Mouse (Mus musculus) left cerebral cortex, adult 18-20 months (tissue): ENCODE measurements around the gene Aldh4a1. TPM values are rescaled to one million over a fixed set of nuclear protein-coding genes. Genes with fewer than 3 reads are reported as not detected.

Source experiments
- DNase-seq, 2 experiments: peaks; one replicate each; pipeline ENCODE4 v3.0.0; 2021 to 2022; ENCODE audit warnings: low spot score in 2 of 2, mixed read lengths in 1 of 2
- total RNA-seq, 2 experiments: library from RNA; stranded (reverse); gene quantifications; 2 replicates each; pipeline ENCODE4 v1.2.3; 2021

Aldh4a1 gene
- total RNA-seq, 2 experiments from 2014 or later: 17.6 to 19.1 TPM

DNA sequence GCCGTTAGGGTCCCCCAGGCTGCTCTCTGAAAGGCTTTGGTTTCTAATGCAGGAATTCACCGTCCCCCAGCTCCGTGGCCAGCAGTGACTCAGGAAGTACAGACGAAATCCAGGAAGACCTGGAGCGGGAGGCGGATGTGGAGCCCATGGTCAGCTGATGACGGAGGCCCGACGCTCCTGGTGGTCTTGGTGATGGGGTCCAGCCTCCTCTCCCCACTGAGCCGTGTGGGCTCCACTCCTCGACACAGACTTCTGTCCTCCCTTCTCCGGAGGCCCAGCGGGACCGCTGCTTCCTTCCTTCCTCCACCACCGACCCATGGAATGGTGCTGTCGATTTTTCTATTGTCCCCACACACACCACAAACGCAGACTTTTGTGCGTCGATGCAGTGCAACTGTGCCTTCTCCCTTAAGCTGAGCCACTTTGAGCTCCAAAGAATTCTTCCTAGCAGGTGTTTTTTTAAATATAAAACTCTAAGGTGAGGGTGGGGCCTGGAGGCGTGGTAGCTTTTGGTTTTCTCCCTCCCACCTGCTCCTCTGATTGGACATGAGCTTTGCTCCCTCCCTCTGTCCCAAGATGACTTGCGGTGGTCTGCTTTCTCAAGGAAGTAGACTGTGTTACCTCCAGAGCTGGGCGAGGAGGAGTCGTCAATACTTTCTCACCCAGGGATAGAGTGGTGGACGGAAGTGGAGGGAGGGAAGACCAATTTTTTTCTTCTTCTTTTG, 6.2 kb upstream of the Aldh4a1 start:
- no peak for DNase-seq

DNA sequence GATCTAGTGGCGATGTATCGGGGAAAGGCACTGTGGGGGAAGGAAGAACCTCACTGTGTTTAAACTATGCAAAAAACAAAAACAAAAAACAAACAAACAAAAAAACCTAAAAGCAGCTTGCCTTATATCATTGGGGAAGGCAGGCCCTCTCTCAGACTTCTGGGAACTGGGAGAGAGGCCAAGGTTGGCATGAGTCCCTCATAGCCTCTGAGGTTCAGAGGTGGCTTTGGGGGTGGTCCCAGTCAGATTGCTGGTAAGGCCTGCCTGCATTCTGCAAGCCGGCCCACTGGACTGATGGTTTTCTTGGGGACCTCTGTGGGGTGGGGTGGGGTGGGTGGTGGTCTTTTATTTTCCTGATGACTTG, 5.7 kb upstream of the Aldh4a1 start:
- no peak for DNase-seq

DNA sequence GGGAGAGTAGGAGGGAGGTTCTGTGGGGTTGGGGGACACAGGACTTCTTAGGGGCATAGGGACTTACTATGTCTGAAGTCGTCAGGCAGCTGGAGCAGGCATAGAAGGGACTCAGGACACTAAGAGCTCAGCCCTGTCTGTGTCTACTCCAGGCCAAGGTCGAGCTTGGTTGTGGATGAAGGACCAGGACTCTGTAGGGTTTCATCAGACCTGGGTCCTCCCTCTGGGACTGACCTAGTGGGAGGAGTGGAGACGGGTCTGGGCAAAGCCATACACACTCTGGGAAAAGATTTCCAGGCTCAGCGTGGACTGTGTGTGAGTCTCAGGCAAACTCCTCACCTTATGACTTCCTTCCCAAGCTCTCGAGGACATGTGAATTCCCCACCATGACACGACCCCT, 2.9 kb upstream of the Aldh4a1 start:
- DNase-seq: no peak

DNA sequence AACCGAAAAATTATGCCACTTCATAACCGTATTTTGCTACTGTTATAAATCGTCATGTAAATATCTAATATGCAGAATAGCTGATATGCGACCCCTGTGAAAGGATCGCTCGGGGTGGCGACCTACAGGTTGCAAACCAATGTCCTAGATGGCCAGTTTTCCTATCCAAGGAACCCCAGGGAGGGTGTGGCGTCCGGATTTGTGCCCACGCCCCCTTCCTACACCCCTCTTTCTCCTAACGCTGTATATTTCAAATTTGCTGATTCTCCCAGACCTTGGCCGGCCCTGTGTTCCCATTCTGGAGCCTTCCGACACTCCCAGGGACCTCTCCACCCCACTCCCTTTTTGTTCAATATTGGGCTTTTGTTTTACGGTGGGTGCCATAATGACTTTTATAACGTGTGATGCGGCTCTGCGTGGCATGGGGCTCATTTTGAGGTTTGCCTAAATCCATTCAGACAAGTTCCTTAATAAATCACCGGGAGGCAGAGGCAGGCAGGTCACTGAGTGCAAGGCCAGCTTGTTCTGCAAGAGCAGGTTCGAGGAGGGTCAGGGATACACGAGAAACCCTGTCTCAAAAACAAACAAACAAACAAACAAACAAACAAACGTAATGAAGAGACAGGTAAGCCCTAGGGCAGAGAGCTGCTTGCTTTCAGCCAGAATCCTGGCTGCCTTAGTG, 909 bp downstream of the Aldh4a1 start:
- DNase-seq: no peak

DNA sequence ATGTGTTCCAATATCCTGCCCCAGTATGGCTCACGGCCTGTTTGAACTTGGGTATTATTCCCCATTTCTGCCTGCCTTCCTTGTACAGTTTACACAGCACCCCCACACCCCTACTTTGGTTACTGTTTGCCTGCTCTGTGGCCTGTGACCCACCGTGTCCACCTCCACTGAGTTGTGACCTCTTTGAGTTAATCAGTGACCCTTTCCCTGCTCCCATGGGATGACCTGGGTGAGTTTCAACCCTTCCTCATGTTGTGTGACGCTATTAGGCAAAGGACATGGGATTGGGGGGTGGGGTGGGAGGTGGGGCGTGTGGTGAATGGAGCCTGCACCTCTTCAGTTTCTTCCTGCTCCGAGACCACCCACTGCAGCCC, 1.4 kb downstream of the Aldh4a1 start:
- no peak for DNase-seq

DNA sequence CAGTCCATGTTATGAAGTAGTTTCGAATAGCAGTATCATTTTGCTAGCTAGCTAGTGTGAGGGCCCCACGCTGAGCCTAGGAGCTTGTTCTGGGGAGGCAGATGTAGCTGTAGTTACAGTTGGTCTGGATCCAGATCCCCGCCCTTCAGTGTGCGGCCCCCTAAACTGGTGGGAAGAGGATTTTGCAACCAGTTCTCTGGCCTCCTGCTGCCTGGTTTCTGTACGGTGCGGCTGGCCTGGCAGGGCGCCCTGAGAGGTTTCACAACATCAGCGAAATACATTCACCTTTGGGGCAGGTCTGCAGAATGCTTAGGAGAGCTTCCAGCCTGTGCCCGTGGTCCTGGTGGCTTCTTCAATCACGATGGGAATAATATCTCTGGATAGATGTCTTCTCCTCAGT, 2.0 kb downstream of the Aldh4a1 start:
- DNase-seq: no peak

DNA sequence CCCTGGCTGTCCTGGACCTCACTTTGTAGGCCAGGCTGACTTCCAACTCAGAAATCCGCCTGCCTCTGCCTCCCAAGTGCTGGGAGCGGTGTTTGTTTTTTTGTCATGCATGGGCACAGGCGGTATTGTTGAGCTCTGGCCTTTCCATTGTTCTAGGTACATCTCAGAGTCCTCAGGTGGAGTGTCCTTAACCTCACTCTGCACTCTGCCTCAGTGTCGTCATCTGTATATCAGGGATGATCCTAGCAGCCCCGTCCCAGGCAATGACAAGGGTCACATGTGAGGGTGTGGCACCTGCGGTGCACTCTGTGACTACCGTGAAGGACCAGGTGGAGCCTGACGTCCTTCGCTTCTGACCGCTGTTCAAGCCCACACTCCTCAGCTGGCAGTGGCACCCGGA, 4.7 kb downstream of the Aldh4a1 start:
- no peak for DNase-seq

DNA sequence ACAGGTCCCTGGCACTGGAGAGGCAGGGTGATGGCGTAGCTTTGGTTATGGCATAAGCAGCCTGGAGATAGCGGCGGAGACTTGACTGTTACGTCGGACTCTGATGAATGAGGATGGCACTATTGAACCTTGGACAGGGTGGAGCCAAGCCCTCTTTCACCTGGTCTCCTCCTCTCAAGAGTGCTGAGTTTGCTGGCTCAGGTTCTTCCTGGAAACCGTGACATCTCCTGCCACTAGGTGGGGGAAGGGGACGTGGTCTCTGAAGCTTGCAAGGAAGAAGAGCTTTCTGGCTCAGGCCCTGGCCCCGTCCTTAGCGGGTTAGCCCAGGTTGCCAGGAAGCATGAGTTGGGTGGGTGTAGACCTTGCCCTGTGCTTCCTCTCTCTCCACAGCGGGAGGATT, 7.5 kb downstream of the Aldh4a1 start:
- DNase-seq: no peak

DNA sequence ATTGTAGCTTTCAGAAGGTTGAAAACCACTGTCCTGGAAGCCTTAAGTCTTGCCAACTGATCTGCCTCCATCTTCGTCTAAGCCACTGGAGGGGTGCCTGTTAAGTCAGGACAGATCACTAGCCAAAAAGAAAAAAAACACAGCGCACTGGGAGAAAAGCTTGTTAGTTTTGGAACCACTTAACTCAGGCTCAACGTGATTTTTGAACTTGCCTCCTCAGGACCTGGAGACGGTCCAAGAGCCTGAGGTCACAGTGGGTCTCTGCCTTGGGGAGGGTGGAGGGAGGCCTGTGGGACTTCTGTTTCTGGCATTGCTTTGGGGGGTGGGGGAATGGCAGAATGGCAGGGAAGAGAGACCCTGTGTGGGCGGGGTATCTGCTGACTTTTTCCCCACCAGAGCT, 8.5 kb downstream of the Aldh4a1 start:
- no peak for DNase-seq

DNA sequence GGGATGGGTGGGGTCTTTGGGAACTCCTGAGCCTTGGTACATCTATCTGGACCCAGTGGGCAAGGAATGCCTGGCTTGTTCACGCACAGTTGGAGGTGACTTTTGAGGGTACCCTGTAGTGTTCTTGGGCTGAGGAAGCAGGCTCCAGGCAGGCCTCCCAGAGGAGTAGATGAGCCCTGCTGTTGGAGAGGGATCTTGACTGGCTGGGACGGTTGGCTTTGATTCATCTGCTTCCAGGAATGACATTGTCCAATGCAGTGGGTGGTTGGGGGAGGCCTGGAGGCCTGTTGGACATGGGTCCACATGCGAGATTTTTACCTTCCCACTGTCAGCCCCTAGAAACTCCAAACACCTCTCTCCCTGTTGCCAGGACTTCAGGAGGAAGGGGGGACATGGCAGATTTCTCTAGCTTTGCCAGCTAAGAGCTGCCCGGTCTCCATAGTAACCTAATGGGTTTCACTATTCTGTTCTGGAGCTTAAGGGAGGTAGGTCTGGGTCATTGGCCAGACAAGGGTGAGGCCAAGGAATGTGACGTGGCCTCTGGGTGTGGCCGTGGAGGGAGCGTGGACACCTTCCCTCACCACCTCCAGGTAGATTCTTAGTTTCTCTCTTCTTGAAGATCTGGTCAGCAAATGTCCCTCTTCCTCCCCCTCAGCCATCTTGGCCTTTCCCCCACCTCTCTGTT, 9.0 kb downstream of the Aldh4a1 start:
- DNase-seq: no peak

DNA sequence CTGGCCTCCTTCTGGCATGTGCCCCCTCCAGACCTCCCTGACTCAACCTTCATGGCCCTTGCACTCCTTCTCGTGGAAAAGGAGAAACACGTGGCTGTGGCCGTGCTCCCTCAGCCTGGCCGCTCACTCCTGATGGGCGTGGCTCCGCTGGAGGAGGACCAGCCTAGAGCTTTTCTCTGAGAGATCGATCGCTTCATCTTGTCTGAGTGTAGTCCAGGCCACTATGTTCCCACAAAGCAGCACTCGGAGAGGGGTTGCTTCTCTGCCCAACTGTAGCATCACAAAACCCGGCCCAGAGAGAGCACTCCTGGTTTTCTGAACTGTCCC, 9.6 kb downstream of the Aldh4a1 start:
- DNase-seq: no peak

DNA sequence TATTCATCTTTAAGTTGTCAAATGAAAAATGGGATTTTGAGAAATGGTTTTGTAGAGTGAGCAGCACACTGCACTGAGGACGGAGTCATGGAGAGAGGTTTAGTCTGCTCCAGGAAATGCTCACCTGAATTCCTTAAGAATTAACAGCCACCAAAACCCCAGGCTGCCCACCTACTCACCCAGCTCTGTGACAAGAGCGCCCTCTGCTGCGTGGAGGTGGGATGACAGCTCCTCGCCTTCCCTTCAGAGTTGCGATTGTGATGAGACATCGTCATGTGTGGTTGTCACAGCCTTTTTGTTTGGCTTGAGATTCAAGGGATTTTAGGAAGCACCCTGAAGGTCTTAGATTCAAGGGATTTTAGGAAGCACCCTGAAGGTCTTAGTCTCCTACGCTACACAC, 13.7 kb downstream of the Aldh4a1 start:
- peak; percentile 70 to 82 for DNase-seq

DNA sequence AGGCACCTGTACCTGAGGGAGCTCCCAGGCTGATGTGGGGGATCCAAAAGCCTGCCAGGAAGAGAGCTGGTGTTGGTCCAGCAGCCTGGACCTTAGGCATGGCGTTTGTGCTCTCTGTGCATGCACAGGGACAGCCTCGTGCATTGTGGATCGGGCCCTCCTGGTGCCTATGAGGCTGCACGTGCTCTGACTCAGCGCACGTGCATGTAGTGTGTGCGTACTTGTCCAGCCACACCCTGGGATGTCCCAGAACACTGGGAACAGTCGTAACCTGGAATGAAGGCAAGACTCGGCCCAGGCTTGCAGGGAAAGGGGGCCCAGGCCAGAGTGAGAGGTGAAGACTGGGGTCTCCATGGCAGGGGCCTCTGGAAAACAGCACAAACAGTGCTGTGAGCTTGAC, 15.2 kb downstream of the Aldh4a1 start:
- DNase-seq: no peak

DNA sequence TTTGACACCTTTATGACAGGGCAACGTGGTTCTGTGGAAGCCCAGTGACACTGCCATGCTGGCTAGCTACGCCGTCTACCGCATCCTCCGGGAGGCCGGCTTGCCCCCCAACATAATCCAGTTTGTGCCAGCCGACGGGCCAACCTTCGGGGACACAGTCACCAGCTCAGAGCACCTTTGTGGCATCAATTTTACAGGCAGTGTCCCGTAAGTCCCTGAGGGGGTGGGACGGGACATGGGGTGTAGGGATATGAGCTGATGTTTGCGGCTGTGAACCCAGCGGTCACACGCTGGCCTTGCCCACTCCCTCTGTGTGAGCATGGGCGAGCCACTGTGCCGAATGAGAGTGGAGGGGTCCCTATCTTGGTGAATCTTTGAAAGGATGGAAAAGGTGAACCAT, 15.7 kb downstream of the Aldh4a1 start:
- DNase-seq: no peak

DNA sequence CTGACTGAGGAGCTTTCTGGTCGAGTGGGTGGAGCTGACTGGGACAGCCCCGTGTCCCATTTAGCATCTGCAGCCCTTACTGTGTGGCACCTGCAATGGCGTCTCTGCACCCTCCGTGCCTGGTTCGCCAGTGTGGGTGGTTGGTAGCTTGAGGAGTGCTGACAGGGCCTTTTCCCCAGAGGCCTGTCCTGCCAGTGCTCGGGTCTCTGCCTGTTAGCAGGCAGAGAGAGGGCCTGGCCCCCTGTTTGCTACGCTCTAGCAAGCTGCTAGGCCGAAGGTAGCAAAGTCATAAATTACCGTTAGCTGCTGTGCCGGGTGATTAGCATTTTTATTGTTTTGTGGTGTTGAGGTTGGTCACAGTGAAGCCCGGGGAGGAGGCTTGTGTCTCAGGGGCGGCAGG, 17.1 kb downstream of the Aldh4a1 start:
- no peak for DNase-seq

DNA sequence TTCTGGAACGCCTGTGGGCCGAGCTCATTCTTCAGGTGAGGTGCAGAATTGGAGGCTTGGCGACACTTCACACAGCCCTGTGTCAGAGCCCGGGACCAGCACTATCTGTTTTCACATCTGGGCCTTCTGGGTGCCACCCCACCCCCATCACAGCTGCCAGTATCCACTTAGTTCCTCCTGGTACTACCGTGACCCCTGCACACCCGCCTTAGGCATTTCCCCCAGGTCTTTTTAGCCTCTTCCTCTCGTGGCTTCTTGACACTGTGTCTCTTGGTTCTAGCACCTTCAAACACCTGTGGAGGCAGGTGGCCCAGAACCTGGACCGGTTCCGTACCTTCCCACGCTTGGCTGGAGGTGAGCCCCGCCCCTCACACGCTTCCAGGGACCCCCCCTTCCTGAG, 17.7 kb downstream of the Aldh4a1 start:
- DNase-seq: no peak

DNA sequence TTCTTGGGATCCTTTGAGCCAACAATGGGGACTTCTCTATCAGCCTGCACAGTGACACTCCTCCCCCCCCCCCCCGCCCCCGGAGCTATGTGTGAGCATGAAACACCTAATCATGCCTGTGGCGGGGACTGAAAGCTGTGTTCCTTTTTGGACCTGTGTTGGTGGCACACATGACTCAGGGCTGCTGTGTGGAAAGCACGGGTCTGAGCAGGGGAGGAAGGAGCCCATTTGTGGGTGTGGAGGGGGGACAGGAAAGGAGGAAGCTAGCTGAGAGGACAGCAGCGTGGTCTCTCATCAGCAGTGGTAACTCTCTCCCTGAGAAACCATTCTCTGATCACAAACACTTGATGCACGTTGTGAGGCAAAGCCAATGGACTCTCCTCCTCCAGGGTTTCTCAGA, 18.1 kb downstream of the Aldh4a1 start:
- no peak for DNase-seq

DNA sequence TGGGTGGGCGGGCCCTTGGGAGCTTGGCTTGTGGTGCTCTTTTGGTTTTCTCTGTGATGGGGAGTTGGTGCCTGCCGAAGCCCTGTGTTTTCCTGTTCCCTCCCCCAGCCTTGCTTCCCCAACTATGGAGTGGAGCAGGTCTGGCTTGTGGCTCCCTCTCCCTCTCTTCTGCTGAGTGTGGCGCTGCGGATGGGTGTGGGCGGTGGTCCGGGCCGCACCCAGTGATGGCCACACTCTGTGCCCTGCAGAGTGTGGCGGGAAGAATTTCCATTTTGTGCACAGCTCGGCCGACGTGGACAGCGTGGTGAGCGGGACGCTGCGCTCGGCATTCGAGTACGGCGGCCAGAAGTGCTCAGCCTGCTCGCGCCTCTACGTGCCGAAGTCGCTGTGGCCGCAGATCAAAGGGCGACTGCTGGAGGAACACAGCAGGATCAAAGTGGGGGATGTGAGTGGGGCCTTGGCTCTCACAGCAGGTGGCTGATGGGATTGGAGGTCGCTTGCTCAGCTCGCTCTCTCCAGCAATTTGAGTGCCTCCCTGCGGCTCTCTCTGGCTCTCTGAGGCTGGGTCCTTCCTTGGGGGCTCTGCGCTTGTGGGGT, 19.3 kb downstream of the Aldh4a1 start:
- no peak for DNase-seq

DNA sequence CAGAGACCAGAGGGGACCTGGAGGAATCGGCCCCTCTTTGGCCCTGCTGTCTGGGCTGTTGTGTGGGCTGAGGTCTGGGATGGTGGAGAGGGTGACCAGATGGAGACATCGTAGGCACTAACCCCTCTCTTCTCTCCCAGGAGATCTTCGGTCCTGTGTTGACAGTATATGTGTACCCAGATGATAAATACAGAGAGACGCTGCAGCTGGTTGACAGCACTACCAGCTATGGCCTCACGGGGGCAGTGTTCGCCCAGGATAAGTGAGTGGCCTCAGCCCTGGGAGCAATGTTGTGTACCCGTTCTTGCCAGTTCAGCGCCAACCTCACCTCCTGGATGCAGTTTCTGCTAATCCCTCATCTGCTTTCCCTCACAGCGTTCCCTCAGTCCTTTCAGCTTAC, 21.3 kb downstream of the Aldh4a1 start:
- DNase-seq: peak; percentile 80 to 84

DNA sequence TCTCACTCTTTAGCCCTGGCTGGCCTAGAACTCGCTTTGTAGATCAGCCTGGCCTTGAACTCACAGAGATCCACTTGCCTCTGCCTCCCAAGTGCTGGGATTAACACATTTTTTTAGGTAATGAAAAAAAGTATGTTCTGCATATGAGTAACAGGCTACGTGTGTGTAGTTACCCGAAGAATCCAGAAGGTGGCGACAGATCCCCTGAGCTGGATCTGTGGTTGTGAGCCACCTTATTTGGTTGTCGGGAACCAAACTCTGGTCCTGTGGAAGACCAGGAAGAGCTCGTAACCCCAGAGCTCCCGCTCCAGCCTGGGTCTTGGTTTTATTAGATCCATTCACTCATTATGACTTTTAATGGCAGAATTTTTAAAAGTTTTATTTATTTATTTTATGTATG, 24.2 kb downstream of the Aldh4a1 start:
- no peak for DNase-seq

DNA sequence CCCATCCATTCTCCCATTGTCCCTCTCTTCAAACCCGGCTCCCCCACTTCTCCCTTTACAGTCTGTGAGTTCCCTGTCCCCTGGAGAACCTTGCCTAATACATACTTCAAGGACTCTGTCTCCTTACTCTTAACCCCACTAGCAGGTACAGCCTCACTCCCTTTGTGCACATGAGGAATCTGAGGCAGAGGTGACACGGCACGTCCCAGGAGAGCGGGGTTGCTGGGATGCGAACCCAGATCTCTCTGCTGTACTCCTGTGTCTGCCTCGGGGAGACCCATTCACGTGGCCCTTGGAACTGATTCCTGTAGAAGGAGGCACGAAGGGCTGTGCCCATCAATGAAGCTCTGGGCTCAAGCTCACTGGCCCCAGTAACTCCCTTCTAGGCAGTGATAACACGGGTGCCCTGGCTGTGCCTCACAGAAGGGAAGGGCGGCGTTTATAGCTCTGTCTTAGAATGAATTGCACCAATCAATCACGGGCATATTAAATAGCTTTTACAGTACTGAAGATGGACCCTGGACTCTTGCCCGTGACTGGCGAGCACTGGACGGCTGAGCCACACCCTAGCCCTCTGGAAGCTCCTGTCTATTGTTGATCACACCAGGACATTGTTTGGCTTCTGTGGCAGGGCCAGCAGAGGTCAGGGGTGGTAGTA, 27.5 kb downstream of the Aldh4a1 start:
- DNase-seq: no peak

DNA sequence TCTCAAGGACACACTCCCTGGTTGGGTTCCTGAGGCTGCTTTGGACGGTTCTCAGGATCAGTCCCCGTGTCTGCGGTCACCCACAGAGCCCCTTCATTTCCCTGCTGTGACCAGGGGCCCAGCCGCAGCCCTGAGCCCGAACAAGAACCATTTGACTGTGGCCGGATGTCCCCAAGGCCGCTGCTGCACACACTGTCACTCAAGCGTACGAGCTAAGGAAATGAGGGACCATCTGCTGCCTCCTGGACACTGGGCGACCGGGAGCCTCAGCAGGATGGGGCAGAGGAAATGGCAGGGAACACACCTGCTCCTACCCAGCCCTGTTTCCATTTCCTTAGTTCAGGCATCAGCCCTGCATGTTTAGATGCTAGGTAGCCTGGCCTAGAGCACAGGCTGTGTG, 28.2 kb downstream of the Aldh4a1 start:
- no peak for DNase-seq
